Mouse (Mus musculus) intestine, embryonic 16.5 days (tissue): ENCODE measurements around the gene Mcf2l. TPM values are rescaled to one million over a fixed set of nuclear protein-coding genes. Genes with fewer than 3 reads are reported as not detected.
A peak's percentile ranks its signal among the peaks of the same experiment; 100 is the strongest.

Experiments
- ATAC-seq: fragments of 200-750 bp; cut with Nextera tagmentation; 2 replicates; pipeline ENCODE4 v1.8.0; 2017; ENCODE audit warnings: moderate TSS enrichment, moderate library complexity
- H3K27ac ChIP-seq: fragments of 300-500 bp; sonication (generic); 2 replicates; pipeline ENCODE4 v1.5.1; 2014; ENCODE audit warnings: mild to moderate bottlenecking, low read length
- H3K27me3 ChIP-seq: fragments of 300-500 bp; sonication (generic); replicated peaks from 2 replicates; pipeline ENCODE4 v1.6.1; 2014; ENCODE audit warnings: low read length, control low read depth, mixed read lengths; ENCODE audit not compliant: control insufficient read depth, insufficient read depth
- H3K36me3 ChIP-seq: fragments of 300-500 bp; sonication (generic); 2 replicates; pipeline ENCODE4 v1.6.1; 2014; ENCODE audit warnings: low read length, control low read depth; ENCODE audit not compliant: control insufficient read depth, insufficient read depth
- H3K4me1 ChIP-seq: fragments of 300-500 bp; sonication (generic); 2 replicates; pipeline ENCODE4 v1.6.1; 2014; ENCODE audit warnings: low read length, control low read depth, mixed read lengths; ENCODE audit not compliant: control insufficient read depth, insufficient read depth
- H3K4me2 ChIP-seq: fragments of 300-500 bp; sonication (generic); 2 replicates; pipeline ENCODE4 v1.6.1; 2014; ENCODE audit warnings: low read depth, low read length, control low read depth
- H3K4me3 ChIP-seq: fragments of 300-500 bp; sonication (generic); 2 replicates; pipeline ENCODE4 v1.5.1; 2014; ENCODE audit warnings: mild to moderate bottlenecking, low read length
- H3K9ac ChIP-seq: fragments of 300-500 bp; sonication (generic); 2 replicates; pipeline ENCODE4 v1.6.1; 2014; ENCODE audit warnings: low read depth, low read length
- H3K9me3 ChIP-seq: fragments of 300-500 bp; sonication (generic); 2 replicates; pipeline ENCODE4 v1.6.1; 2016; ENCODE audit warnings: low read length, control low read depth; ENCODE audit not compliant: control insufficient read depth
- WGBS: fragments of 180-500 bp; shearing (Covaris S2); extraction: QIAGEN DNeasy Blood & Tissue Kit; methylation state at CpG from one replicate; pipeline ENCODE4 v1.1.7; 2014; 5-methylcytosine and 5-hydroxymethylcytosine counted together
- polyA plus RNA-seq: library from polyadenylated mRNA; unstranded; fragments of >200 nt; fragmentation: Nextera tagmentation; extraction: Ambion mirVana; gene quantifications from 2 replicates; pipeline ENCODE4 v1.2.1, GENCODE M21; 2015

The Mcf2l gene
- polyA plus RNA-seq, 1 experiment from 2014 or later, result 14.1 TPM

DNA sequence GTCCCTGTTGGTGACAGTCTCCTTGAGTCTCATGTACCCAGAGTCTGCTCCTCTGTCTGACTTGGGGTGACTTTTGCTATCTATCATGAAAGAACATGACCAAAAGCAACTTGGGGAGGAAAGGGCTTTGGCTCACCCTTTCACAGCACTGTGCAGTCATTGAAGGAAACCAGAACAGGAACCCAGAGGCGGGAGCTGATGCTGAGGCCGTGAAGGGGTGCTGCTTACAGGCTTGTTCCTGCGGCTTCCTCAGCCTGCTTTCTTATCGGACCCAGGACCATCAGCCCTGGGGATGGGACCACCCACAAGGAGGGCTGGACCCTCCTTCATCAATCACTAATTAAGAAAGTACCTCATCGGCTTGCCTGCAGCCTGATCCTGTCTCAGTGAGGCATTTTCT, 103.1 kb downstream of the Mcf2l start:
- Histone ChIP-seq H3K9me3 (no peaks in the 10 kb centered on the region), H3K36me3 (no peaks in the 10 kb centered on the region), H3K4me3 (no peak overlapping the region), H3K4me1 (no peaks in the 10 kb centered on the region), H3K27me3 (no peaks in the 10 kb centered on the region), H3K27ac (no peak overlapping the region), H3K4me2 (no peak overlapping the region), H3K9ac (no peak overlapping the region; the same call in 1 of the 2 replicates)
- 51% methylated on average over 5 of the region's 5 CpGs for WGBS
- no peak for ATAC-seq

DNA sequence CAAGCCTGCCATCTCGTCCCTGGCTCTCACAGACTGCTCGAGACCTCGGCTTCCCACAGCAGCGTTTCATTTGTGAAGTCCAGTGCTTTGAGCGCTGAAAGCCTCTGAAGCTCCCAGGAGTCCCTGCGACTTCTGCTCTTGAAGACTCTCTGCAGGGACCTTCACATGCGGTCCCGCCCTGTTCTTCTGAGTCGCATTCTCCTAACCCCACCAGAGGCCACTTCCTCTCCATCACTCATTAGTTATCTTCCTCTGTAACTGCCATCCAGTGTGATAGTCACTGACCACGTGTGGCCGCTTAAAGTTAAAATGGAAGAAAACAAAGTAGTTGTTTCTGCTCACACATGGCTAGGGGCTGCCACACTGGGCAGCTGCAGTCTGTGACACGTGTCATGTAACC, 103.7 kb downstream of the Mcf2l start:
- Histone ChIP-seq H3K4me1 (no peaks in the 10 kb centered on the region), H3K4me2 (no peak overlapping the region), H3K27me3 (no peaks in the 10 kb centered on the region), H3K36me3 (no peaks in the 10 kb centered on the region), H3K4me3 (no peak overlapping the region), H3K9me3 (no peaks in the 10 kb centered on the region), H3K9ac (no peak overlapping the region), H3K27ac (no peak overlapping the region)
- WGBS, result 68% methylated on average over 12 of the region's 12 CpGs
- ATAC-seq, result no peak

DNA sequence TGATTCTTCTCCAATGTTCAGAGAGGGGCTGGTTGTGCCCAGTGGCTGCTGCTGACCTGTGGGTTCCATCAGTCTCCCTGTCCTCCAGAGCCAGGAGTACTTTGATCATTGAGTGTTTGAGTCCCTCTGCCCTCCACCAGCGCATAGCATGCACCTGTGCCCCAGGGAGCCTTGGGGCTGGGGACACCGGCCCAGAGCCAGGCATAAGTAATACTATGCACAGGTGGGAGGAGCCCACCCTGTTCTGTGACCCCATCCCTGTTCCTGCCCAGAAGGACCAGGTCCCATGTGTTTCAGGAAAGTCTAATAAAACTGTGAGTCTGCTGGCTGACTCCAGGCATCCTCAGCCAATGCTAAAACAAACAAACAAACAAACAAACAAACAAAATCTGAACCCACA, 104.7 kb downstream of the Mcf2l start:
- Histone ChIP-seq H3K9ac (no peak overlapping the region), H3K4me3 (no peak overlapping the region), H3K9me3 (no peaks in the 10 kb centered on the region), H3K27ac (no peak overlapping the region), H3K4me2 (no peak overlapping the region), H3K27me3 (no peaks in the 10 kb centered on the region), H3K4me1 (no peaks in the 10 kb centered on the region), H3K36me3 (no peaks in the 10 kb centered on the region)
- WGBS, result 56% methylated on average over 2 of the region's 2 CpGs
- peak; percentile 40 for ATAC-seq

DNA sequence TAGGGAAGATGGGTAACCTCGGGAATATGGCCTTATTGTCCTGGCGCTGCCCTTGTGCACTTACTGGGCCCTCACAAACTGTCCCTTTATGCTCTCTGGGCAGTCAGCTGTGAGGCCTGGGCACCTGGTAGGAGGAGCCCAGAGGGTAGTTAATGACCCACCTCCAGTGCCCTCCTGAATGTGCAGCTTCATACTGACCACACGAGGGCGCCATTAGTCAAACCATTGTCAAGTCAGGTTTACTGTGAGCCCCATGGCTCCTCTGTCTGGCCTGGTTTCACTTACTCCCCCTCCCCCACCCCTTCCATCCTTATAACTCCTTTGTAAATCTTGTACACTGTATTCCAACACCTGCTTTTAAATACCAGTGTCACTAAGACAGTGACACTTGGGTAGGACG, 105.1 kb downstream of the Mcf2l start:
- no peaks in the 10 kb centered on the region for H3K9me3 ChIP-seq
- no peaks in the 10 kb centered on the region for H3K27me3 ChIP-seq
- H3K4me2 ChIP-seq, result no peak overlapping the region
- no peaks in the 10 kb centered on the region for H3K36me3 ChIP-seq
- peak; percentile 84 for ATAC-seq
- no peak overlapping the region for H3K9ac ChIP-seq
- WGBS, result 27% methylated on average over 5 of the region's 5 CpGs
- H3K4me3 ChIP-seq, result no peak overlapping the region
- H3K4me1 ChIP-seq, result no peaks in the 10 kb centered on the region
- no peak overlapping the region for H3K27ac ChIP-seq

DNA sequence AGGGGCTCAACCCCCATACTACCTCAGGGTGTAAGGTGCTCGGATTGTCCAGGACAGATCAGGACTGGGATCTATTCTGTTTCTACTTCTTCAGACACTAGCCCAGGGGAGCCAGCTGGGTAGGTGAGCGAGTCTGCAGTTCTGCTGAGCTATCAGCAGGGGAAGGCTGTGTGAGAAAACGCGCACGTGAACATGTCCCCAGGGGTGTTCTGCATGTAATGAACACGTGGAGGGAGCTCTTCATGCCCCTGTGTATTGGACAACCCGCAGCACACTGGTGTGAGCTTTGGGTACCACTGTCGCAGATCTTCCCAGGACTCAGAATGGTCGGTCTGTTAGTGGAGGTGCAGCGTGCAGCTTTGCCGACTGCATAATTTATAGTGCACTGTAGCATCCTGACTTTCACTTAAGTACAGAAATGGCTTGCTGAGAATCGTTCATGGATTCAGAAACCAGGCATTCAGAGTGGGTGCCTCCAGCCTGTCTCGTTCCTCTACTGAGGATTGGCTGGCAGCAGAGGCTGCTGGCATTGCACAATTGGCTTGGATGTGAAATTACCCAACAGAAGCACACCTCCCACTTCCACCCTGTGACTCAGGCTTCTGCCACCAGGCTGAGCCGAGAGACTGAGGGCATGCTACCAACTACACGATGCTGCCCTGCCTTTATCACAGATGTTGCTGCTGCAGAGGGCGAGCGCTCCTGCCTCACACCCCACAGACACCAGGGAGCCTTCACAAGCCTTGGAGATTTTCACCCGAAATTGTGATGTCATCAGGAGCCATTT, 110.3 kb downstream of the Mcf2l start:
- Histone ChIP-seq H3K4me2 (no peak overlapping the region), H3K9ac (no peak overlapping the region)
- WGBS, result 78% methylated on average over 18 of the region's 18 CpGs

DNA sequence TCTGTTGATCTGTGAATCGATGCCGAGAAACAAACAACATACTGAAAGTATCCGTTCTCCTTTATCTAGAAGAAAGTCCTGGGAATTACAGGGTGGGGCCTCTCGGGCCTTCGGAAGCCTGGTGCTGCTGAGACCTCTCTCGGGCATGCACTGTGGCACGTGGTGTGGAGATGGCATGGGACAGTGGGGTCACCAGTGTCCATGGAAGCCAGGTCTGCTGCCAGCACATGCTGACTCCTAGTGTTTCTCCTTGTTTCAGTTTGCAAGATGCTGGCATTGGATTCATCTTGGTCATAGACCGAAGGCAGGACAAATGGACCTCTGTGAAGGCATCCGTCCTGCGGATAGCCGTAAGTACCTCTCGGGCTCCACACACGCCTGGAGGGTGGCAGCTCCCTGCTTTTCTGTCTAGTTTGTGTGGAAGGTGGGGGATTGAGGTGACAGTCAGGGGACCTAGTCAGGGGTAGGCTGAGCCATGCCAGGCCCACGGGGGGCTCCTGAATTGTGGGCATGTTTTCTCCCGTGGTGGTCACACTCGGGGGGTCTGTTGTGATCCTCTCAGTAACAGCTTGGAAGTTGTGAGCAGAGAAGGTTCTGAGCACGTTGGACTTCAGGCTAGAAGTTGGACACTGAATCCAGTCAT, 111.1 kb downstream of the Mcf2l start:
- Histone ChIP-seq H3K9me3 (no peaks in the 10 kb centered on the region), H3K4me3 (no peak overlapping the region), H3K27ac (no peak overlapping the region), H3K4me2 (no peak overlapping the region), H3K4me1 (no peaks in the 10 kb centered on the region), H3K36me3 (no peaks in the 10 kb centered on the region), H3K27me3 (no peaks in the 10 kb centered on the region), H3K9ac (no peak overlapping the region)
- 86% methylated on average over 17 of the region's 17 CpGs for WGBS
- ATAC-seq, result no peak

More for the DNA sequence above, 110.3 kb downstream of the Mcf2l start:
- Histone ChIP-seq H3K27ac (no peak overlapping the region), H3K27me3 (no peaks in the 10 kb centered on the region), H3K9me3 (no peaks in the 10 kb centered on the region), H3K4me3 (no peak overlapping the region), H3K36me3 (no peaks in the 10 kb centered on the region), H3K4me1 (no peaks in the 10 kb centered on the region)
- ATAC-seq, result no peak

DNA sequence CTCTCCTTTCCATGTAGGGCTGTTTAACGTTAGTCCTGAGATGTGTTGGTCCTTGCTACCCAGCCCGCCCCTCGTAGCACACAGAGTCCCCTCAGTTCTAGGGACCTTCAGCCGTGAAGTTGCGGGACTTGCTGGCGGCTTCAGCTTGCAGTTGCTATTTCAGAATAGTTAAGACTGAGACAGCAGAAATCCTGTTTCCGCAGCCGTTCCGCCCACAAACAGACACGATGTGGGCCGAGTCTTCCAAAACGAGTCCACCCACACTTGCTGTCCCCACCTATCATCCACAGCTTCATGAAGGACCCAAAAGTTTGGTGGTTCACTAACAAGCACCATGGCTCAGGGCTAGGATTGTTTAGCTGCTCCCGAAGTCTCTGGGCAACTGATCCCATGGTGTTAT, 111.7 kb downstream of the Mcf2l start:
- Histone ChIP-seq H3K9ac (no peak overlapping the region), H3K36me3 (no peaks in the 10 kb centered on the region), H3K27ac (no peak overlapping the region), H3K27me3 (no peaks in the 10 kb centered on the region), H3K4me3 (no peak overlapping the region), H3K4me2 (no peak overlapping the region), H3K9me3 (no peaks in the 10 kb centered on the region), H3K4me1 (no peaks in the 10 kb centered on the region)
- WGBS, result 91% methylated on average over 13 of the region's 13 CpGs
- ATAC-seq, result no peak

DNA sequence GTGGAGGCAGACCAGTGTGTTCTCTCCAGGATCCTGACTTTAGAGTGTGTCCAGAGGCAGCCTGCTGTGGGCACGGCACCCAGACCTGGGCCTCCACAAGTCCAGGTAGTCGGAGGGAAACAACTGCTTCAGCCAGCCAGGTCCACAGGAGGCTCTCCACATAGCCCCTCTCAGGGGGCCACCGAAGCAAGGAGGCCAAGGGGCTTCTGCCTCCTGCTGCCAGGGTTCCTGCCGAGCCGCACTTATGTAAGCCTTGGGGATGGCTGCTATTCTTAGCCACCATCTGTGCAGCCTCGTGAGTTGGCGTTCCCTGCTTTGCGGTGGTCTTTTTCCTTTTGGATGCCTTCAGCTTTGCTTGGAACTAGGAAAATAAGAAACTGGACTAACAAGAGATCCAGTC, 114.0 kb downstream of the Mcf2l start:
- Histone ChIP-seq H3K4me1 (no peaks in the 10 kb centered on the region), H3K36me3 (no peaks in the 10 kb centered on the region), H3K4me3 (no peak overlapping the region), H3K4me2 (no peak overlapping the region), H3K9me3 (no peaks in the 10 kb centered on the region), H3K27ac (no peak overlapping the region), H3K27me3 (no peaks in the 10 kb centered on the region), H3K9ac (no peak overlapping the region)
- no peak for ATAC-seq
- WGBS, result 86% methylated on average over 8 of the region's 8 CpGs

DNA sequence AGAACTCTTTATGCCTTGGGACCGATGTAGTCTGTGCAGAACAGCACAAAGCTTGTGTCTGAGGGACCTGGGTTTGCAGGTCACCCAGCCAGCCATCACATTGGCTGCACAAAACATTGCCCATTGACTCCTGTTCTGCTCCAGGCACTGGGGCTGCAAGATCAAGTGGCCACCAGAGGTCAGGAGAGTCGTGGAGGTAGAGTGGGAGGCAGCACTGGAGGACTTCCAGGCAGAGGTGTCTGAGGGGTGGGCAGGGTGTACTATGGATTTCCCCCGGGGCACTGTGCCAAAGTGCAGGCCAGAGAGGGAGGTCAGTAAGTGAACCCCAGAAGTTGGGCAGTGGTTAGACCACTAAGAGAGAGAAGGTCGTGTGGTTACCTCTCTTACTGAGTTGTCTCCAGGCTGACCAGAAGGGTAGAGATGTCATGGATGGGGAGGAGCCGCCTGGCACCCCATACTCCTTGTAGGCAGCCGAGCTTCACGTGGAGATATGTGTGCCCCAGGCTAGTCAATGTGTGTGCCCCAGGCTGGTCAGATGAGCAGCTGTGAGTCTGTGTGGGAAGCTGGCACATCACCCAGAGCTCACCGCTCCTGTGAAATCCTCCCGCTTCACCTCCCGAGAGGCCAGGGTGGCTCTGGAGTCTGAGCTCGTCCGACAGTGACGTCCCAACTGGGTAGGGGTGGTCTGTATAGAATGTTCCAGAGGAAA, 115.3 kb downstream of the Mcf2l start:
- no peak for ATAC-seq
- no peak overlapping the region for H3K9ac ChIP-seq
- no peaks in the 10 kb centered on the region for H3K4me1 ChIP-seq
- 78% methylated on average over 13 of the region's 13 CpGs for WGBS
- no peak overlapping the region for H3K4me3 ChIP-seq
- no peaks in the 10 kb centered on the region for H3K36me3 ChIP-seq
- H3K27ac ChIP-seq, result no peak overlapping the region
- no peaks in the 10 kb centered on the region for H3K9me3 ChIP-seq
- no peak overlapping the region for H3K4me2 ChIP-seq
- H3K27me3 ChIP-seq, result no peaks in the 10 kb centered on the region
